Mouse (Mus musculus): Measurements from ENCODE around the gene Map2.

DNA sequence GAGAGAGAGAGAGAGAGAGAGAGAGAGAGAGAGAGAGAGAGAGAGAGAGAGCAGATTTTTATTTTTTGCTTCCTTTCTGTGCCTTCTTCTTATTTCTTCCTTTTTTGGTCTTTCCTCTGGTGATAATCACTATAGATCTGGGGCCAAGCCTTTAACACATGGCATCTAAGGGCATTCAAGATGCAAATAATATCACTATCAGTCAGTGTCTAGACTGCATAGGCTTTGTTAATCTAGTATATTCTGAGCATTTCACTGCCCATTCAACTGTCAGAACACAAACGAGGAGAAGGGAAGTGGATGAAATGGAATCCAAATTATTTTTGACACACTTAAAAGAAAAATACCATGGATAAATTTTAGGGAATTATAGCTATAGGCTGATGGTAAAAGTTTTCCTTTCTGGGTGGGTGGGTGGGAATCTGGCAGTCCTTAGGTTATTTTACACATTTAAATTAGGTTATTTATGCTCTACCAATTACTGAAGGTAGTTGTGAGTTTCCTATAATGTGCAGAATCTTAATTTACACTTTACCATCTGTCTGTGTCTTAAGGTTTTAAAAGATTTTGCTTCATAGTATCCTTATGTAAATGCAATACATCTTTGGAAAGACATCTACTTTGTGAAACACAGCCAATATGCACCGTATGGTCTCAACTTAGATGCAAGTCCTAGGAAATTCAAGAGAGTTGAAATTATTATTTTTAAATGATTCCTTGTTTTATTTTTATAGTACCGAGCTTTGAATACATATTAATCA, 117.2 kb downstream of the Map2 start:
- TF ChIP-seq CTCF (IDR thresholded peaks at IDR 0.05; ENCODE audit: control insufficient read depth, insufficient read depth, low read length) (no peak), POLR2A (IDR thresholded peaks at IDR 0.05; ENCODE audit: borderline replicate concordance, control insufficient read depth, low read depth, low read length) (no peak)
